Mouse (Mus musculus): ENCODE measurements around the gene Hbb-bt. TPM values are rescaled to one million over a fixed set of nuclear protein-coding genes. Genes with fewer than 3 reads are reported as not detected.
"Not testable (repeated sequence)": the region's sequence is repeated elsewhere in the genome, so short reads cannot be mapped to it uniquely, and the experiment has no call there.

Hbb-bt gene
- polyA plus RNA-seq, 1 experiment = 1,643 TPM

- TF ChIP-seq CTCF (IDR thresholded peaks at IDR 0.05; ENCODE audit: borderline replicate concordance, extremely low read depth, insufficient read depth, insufficient read length) = peak; percentile 58; the same call in 1 of the 2 replicates
- no peak for TF ChIP-seq POLR2A (IDR thresholded peaks at IDR 0.05; ENCODE audit: borderline replicate concordance, extremely low read depth, insufficient read depth, insufficient read length, poor library complexity, severe bottlenecking)
- peak; percentile 61 for DNase-seq (ENCODE audit: low read depth)
Measured at GRCm38 (mm10) chr7:103806856-103807255, 6.9 kb downstream of the Hbb-bt start.

GRCm38 (mm10) chr7:103792669-103793388, 21.0 kb downstream of the Hbb-bt start:
- no peak for DNase-seq (ENCODE audit: low read depth)
- TF ChIP-seq POLR2A (IDR thresholded peaks at IDR 0.05; ENCODE audit: borderline replicate concordance, extremely low read depth, insufficient read depth, insufficient read length, poor library complexity, severe bottlenecking) (no peak), CTCF (IDR thresholded peaks at IDR 0.05; ENCODE audit: borderline replicate concordance, extremely low read depth, insufficient read depth, insufficient read length) (no peak)

- no peak for DNase-seq (ENCODE audit: low read depth)
- TF ChIP-seq POLR2A (IDR thresholded peaks at IDR 0.05; ENCODE audit: borderline replicate concordance, extremely low read depth, insufficient read depth, insufficient read length, poor library complexity, severe bottlenecking) = no peak
- no peak for TF ChIP-seq CTCF (IDR thresholded peaks at IDR 0.05; ENCODE audit: borderline replicate concordance, extremely low read depth, insufficient read depth, insufficient read length)
Measured at GRCm38 (mm10) chr7:103791721-103792120, 22.1 kb downstream of the Hbb-bt start, which contains the start of gene Olfr67. TSS of gene Olfr67 (minus strand) at chr7:103791821.

- DNase-seq (ENCODE audit: low read depth) = no peak
Measured at GRCm38 (mm10) chr7:103779598-103779997, 34.2 kb downstream of the Hbb-bt start, which contains the start of gene Olfr68. TSS of gene Olfr68 (minus strand) at chr7:103779698.

GRCm38 (mm10) chr7:103777652-103778051, 36.1 kb downstream of the Hbb-bt start:
- DNase-seq (ENCODE audit: low read depth) = not testable (repeated sequence)

More at GRCm38 (mm10) chr7:103779598-103779997, 34.2 kb downstream of the Hbb-bt start, which contains the start of gene Olfr68:
- TF ChIP-seq POLR2A (IDR thresholded peaks at IDR 0.05; ENCODE audit: borderline replicate concordance, extremely low read depth, insufficient read depth, insufficient read length, poor library complexity, severe bottlenecking) = no peak
- no peak for TF ChIP-seq CTCF (IDR thresholded peaks at IDR 0.05; ENCODE audit: borderline replicate concordance, extremely low read depth, insufficient read depth, insufficient read length)

GRCm38 (mm10) chr7:103771494-103771893, 42.3 kb downstream of the Hbb-bt start, which contains the start of gene Olfr69:
TSS of gene Olfr69 (minus strand) at chr7:103771594.
- TF ChIP-seq CTCF (IDR thresholded peaks at IDR 0.05; ENCODE audit: borderline replicate concordance, extremely low read depth, insufficient read depth, insufficient read length) (no peak), POLR2A (IDR thresholded peaks at IDR 0.05; ENCODE audit: borderline replicate concordance, extremely low read depth, insufficient read depth, insufficient read length, poor library complexity, severe bottlenecking) (no peak)
- no peak for DNase-seq (ENCODE audit: low read depth)

DNA sequence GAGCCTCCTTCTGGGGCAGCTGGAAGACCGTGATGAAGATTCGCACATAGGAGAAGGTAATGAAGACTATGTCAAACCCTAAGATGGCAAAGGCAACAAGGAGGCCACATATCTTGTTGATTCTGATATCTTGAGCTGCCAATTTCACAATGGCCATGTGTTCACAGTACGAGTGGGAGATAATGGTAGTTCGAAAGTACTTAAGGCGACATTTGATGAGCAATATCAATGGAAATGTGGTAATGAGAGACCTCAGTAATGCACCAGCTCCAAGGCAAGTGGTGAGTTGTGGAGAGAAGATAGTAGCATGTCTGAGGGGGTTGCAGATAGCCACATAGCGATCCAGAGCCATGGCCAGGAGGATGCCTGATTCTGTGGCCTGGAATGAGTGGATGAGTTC, 46.1 kb downstream of the Hbb-bt start:
- not testable (repeated sequence) for DNase-seq (ENCODE audit: low read depth)

Other genes with a start within 250 kb of the Hbb-bt start
- gene Olfr616, start 244.9 kb downstream of the Hbb-bt start, polyA plus RNA-seq (2012; rRNA removed) = not detected in 2 replicates
- not detected in 2 replicates for gene Olfr617, start 240.9 kb downstream of the Hbb-bt start, polyA plus RNA-seq (2012; rRNA removed)
- 0.05 TPM in 1 of 2 replicates, not detected in the other for gene Olfr618, start 223.9 kb downstream of the Hbb-bt start, polyA plus RNA-seq (2012; rRNA removed)
- not detected in 2 replicates for gene Olfr619, start 213.4 kb downstream of the Hbb-bt start, polyA plus RNA-seq (2012; rRNA removed)
- not detected in 2 replicates for gene Olfr620, start 201.5 kb downstream of the Hbb-bt start, polyA plus RNA-seq (2012; rRNA removed)
- not detected in 2 replicates for gene Olfr622, start 171.3 kb downstream of the Hbb-bt start, polyA plus RNA-seq (2012; rRNA removed)
- gene Olfr623, start 150.3 kb downstream of the Hbb-bt start, polyA plus RNA-seq (2012; rRNA removed) = not detected in 2 replicates
- gene Olfr624, start 142.8 kb downstream of the Hbb-bt start, polyA plus RNA-seq (2012; rRNA removed) = 0.01 TPM in 1 of 2 replicates, not detected in the other
- not detected in 2 replicates for gene Olfr625-ps1, start 131.3 kb downstream of the Hbb-bt start, polyA plus RNA-seq (2012; rRNA removed)
- gene Olfr243, start 99.3 kb downstream of the Hbb-bt start, polyA plus RNA-seq (2012; rRNA removed) = not detected in 2 replicates
- gene Olfr628, start 83.6 kb downstream of the Hbb-bt start, polyA plus RNA-seq (2012; rRNA removed) = not detected in 2 replicates
- not detected in 2 replicates for gene Olfr629, start 69.1 kb downstream of the Hbb-bt start, polyA plus RNA-seq (2012; rRNA removed)
- not detected in 2 replicates for gene Olfr630, start 56.7 kb downstream of the Hbb-bt start, polyA plus RNA-seq (2012; rRNA removed)
- not detected in 2 replicates for gene Olfr69, start 42.4 kb downstream of the Hbb-bt start, polyA plus RNA-seq (2012; rRNA removed)
- gene Olfr68, start 34.3 kb downstream of the Hbb-bt start, polyA plus RNA-seq (2012; rRNA removed) = not detected in 2 replicates
- gene Olfr67, start 22.2 kb downstream of the Hbb-bt start, polyA plus RNA-seq (2012; rRNA removed) = not detected in 2 replicates
- 4,622 and 5,050 TPM in 2 replicates for gene Hbb-bs, start 14.1 kb upstream of the Hbb-bt start, polyA plus RNA-seq (2012; rRNA removed)
- gene Hbb-bh2, start 26.5 kb upstream of the Hbb-bt start, polyA plus RNA-seq (2012; rRNA removed) = not detected in 2 replicates
- gene Hbb-bh1, start 29.2 kb upstream of the Hbb-bt start, polyA plus RNA-seq (2012; rRNA removed) = 4.5 and 6.0 TPM in 2 replicates
- gene Hbb-y, start 39.2 kb upstream of the Hbb-bt start, polyA plus RNA-seq (2012; rRNA removed) = 331 and 571 TPM in 2 replicates
- gene Olfr66, start 72.3 kb upstream of the Hbb-bt start, polyA plus RNA-seq (2012; rRNA removed) = not detected in 2 replicates
- not detected in 2 replicates for gene Olfr64, start 80.5 kb upstream of the Hbb-bt start, polyA plus RNA-seq (2012; rRNA removed)
- not detected in 2 replicates for gene Olfr65, start 89.5 kb upstream of the Hbb-bt start, polyA plus RNA-seq (2012; rRNA removed)
- not detected in 2 replicates for gene Olfr631, start 114.8 kb upstream of the Hbb-bt start, polyA plus RNA-seq (2012; rRNA removed)
- not detected in 2 replicates for gene Olfr632, start 120.4 kb upstream of the Hbb-bt start, polyA plus RNA-seq (2012; rRNA removed)
- gene Olfr633, start 130.4 kb upstream of the Hbb-bt start, polyA plus RNA-seq (2012; rRNA removed) = not detected in 2 replicates
- not detected in 2 replicates for gene Olfr635, start 157.2 kb upstream of the Hbb-bt start, polyA plus RNA-seq (2012; rRNA removed)
- gene Olfr638, start 184.8 kb upstream of the Hbb-bt start, polyA plus RNA-seq (2012; rRNA removed) = not detected in 2 replicates
- gene Olfr639, start 203.3 kb upstream of the Hbb-bt start, polyA plus RNA-seq (2012; rRNA removed) = not detected in 2 replicates
- not detected in 2 replicates for gene Olfr640, start 211.6 kb upstream of the Hbb-bt start, polyA plus RNA-seq (2012; rRNA removed)
- not detected in 2 replicates for gene Olfr641, start 221.4 kb upstream of the Hbb-bt start, polyA plus RNA-seq (2012; rRNA removed)
- gene Olfr642, start 238.7 kb upstream of the Hbb-bt start, polyA plus RNA-seq (2012; rRNA removed) = not detected in 2 replicates
- not detected in 2 replicates for gene 4930516K23Rik, start 247.4 kb upstream of the Hbb-bt start, polyA plus RNA-seq (2012; rRNA removed)

All from brain, embryonic 14.5 days (tissue).